21 mouse cellular contexts compared by ENCODE assay signal in the genomic region with DNA sequence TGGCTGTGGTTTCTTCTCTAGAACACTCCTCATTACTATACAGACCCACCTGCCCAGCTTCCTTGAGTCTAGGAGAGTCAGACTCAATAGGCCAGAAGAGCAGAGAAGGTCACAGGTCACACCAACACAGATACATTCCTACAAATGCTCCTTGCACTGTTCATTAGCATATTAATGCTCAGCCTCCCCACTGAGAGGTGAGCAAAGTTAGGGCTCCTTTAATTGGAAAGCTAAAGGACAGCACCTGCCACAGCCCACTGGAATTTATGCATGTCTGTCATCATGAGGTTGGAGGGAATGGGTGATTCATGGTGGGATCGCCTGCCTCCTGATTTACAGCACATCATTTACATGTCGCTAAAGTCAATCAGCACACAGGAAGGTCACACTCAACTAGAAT.
DNase-seq lines count a peak whose midpoint lies in the region; ATAC-seq lines count a peak whose summit lies in the region.
"Had no signal": no experiment of that assay in that cellular context is flagged by ENCODE, and none has a peak within 500 bp of the region (broad histone marks: within the 10 kb centered on the region; RNA-seq: fewer than 3 reads in every experiment).

No protein-coding gene starts in this region.

- no peak for ATAC-seq in megakaryocyte, adult 5-6 weeks (ENCODE audit: poor library complexity, severe bottlenecking)
- ATAC-seq: activated CD4-positive, CD25-positive, alpha-beta regulatory T cell, adult 4 months; CD4-positive, CD25-positive, alpha-beta regulatory T cell, adult 4 months; forebrain, embryonic 13.5 days; forebrain, embryonic 15.5 days; forebrain, postnatal 0 days; Patski had no signal

- DNase-seq in heart, adult 11 months = peak; percentile 55
- no peak for DNase-seq in heart, postnatal 14 days
- DNase-seq in ES-CJ7 (ENCODE audit: low read depth, low spot score) (peak; percentile 65), R1 (ENCODE audit: low read depth, low spot score) (peak; percentile 85)
- no peak for DNase-seq in lung, postnatal 36 days
- DNase-seq: adrenal gland, adult 8-10 months; adrenal gland, postnatal 14 days; adrenal gland, postnatal 36 days; B cell, adult 2 months; cerebellum, adult 11-12 months; cerebellum, adult 2 months; cerebellum, adult 9-10 months; cerebellum, postnatal 10 days; cerebellum, postnatal 25 days; forebrain, postnatal 0 days had no signal

- intact Hi-C loops in heart, postnatal 14 days (cut with DNase I) = no loop called here

Comparison
In these comparisons a context has a peak if more than half of its experiments do, and no peak if none do; other contexts are left out.
1. DNase-seq: peak in heart, adult 11 months (single experiment), ES-CJ7 (single experiment) and R1 (single experiment); none in heart, postnatal 14 days (0 of 2) and lung, postnatal 36 days (single experiment).